Mouse (Mus musculus) heart, embryonic 15.5 days (tissue): Measurements from ENCODE around the gene Alg9. TPM values are rescaled to one million over a fixed set of nuclear protein-coding genes. Genes with fewer than 3 reads are reported as not detected.

Source experiments
- ATAC-seq: fragments of 200-750 bp; cut with Nextera tagmentation; replicated peaks from 2 replicates; pipeline ENCODE4 v1.8.0; 2017; ENCODE audit warnings: low read depth, moderate TSS enrichment; ENCODE audit not compliant: insufficient number of reproducible peaks, insufficient read depth, low FRiP score
- H3K27ac ChIP-seq: fragments of 300-500 bp; sonication (generic); 2 replicates; pipeline ENCODE4 v1.5.1; 2015; ENCODE audit warnings: mild to moderate bottlenecking, inconsistent platforms
- H3K27me3 ChIP-seq: fragments of 300-500 bp; sonication (generic); 2 replicates; pipeline ENCODE4 v1.6.1; 2015; ENCODE audit warnings: inconsistent platforms
- H3K36me3 ChIP-seq: fragments of 300-500 bp; sonication (generic); 2 replicates; pipeline ENCODE4 v1.6.1; 2015; ENCODE audit warnings: mild to moderate bottlenecking, inconsistent platforms
- H3K4me1 ChIP-seq: fragments of 300-500 bp; sonication (generic); replicated peaks from 2 replicates; pipeline ENCODE4 v1.6.1; 2015; ENCODE audit warnings: inconsistent platforms
- H3K4me2 ChIP-seq: fragments of 300-500 bp; sonication (generic); 2 replicates; pipeline ENCODE4 v1.6.1; 2015; ENCODE audit warnings: inconsistent platforms, mild to moderate bottlenecking, moderate library complexity
- H3K4me3 ChIP-seq: fragments of 300-500 bp; sonication (generic); 2 replicates; pipeline ENCODE4 v1.5.1; 2015; ENCODE audit warnings: mild to moderate bottlenecking, inconsistent platforms
- H3K9ac ChIP-seq: fragments of 300-500 bp; sonication (generic); 2 replicates; pipeline ENCODE4 v1.6.1; 2015; ENCODE audit warnings: mild to moderate bottlenecking, inconsistent platforms
- H3K9me3 ChIP-seq: fragments of 300-500 bp; sonication (generic); replicated peaks from 2 replicates; pipeline ENCODE4 v1.6.1; 2016; ENCODE audit warnings: inconsistent platforms
- WGBS: fragments of 180-500 bp; shearing (Covaris S2); methylation state at CpG from one replicate; pipeline ENCODE4 v1.1.7; 2015; ENCODE audit warnings: mixed read lengths; 5-methylcytosine and 5-hydroxymethylcytosine counted together
- polyA plus RNA-seq: library from polyadenylated mRNA; unstranded; fragments of >200 nt; fragmentation: Nextera tagmentation; extraction: Ambion mirVana; gene quantifications from 2 replicates; pipeline ENCODE4 v1.2.1, GENCODE M21; 2015

Gene Alg9
- polyA plus RNA-seq, 1 experiment from 2014 or later = 20.7 TPM

DNA sequence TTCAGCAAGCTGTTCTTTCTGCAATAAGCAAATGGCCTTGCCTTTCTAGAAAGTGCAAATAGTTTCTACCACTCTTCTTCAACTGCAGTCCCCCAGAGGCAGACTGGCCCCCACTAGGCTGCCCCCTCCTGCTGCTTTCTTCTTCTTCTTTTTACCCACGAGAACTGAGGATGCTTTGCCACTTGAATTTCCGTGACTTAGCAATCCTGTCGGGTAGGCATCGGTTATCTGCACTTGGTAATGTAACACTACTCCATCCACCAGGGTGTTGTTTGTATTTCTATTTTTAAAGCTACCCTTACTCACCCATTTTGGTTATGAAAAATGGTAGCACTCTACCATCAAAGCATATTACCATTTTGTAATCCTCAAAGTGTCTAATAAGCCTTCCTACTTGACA lies 115.1 kb downstream of the Alg9 start:
- 61% methylated on average over 4 of the region's 4 CpGs for WGBS
- Histone ChIP-seq H3K36me3 (peaks cover 9% of the 10 kb centered on the region; the same call in 1 of the 2 replicates), H3K4me1 (peaks cover 43% of the 10 kb centered on the region), H3K4me3 (no peak overlapping the region), H3K27me3 (no peaks in the 10 kb centered on the region), H3K4me2 (no peak overlapping the region), H3K27ac (no peak overlapping the region), H3K9me3 (no peaks in the 10 kb centered on the region), H3K9ac (no peak overlapping the region)
- no peak for ATAC-seq

DNA sequence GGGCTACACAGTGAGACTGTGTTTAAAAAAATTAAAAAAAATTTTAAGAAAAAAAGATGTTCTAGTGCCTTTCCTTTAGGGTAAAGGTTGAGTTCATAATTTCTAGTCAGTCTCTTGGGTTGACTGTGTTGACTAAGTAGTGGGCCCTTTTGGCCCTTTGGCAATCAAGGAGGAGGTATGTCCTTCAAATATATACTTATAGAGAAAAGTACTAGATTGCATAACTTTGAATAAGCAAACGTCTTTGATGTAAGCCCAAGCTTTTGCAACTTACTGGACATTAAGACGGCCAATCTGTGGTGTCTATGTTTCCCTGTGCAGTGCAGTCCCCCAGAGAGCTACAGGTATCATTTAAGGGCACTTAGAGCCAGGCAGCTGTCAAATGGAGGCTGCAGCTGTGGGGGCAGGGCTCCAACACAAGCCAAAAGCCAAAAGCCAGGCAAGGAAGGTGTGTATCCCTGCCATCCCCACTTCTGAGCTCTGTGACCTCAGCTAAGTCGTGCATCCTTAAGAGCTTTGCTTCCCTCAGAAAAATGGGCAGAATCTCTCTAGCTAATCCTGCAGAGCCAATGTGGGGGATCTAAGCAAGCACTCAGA lies 115.8 kb downstream of the Alg9 start:
- Histone ChIP-seq H3K9ac (no peak overlapping the region), H3K4me1 (peaks cover 38% of the 10 kb centered on the region), H3K9me3 (no peaks in the 10 kb centered on the region), H3K36me3 (peaks cover 14% of the 10 kb centered on the region; the same call in 1 of the 2 replicates), H3K4me2 (no peak overlapping the region), H3K27ac (no peak overlapping the region), H3K27me3 (no peaks in the 10 kb centered on the region), H3K4me3 (no peak overlapping the region)
- WGBS = 76% methylated on average over 3 of the region's 3 CpGs
- ATAC-seq = no peak

Other genes starting within 250 kb of the Alg9 start
- 82.3 and 83.6 TPM in 2 replicates for gene Pts, start 246.3 kb upstream of the Alg9 start, polyA plus RNA-seq
- 3.1 and 3.4 TPM in 2 replicates for gene Il18, start 220.2 kb upstream of the Alg9 start, polyA plus RNA-seq
- 0.13 and 0.25 TPM in 2 replicates for gene Bco2, start 219.8 kb upstream of the Alg9 start, polyA plus RNA-seq
- gene Tex12, start 213.7 kb upstream of the Alg9 start, polyA plus RNA-seq = not detected in 2 replicates
- 661 and 746 TPM in 2 replicates for gene Sdhd, start 171.2 kb upstream of the Alg9 start, polyA plus RNA-seq
- 216 and 279 TPM in 2 replicates for gene Timm8b, start 171.1 kb upstream of the Alg9 start, polyA plus RNA-seq
- gene Pih1d2, start 157.7 kb upstream of the Alg9 start, polyA plus RNA-seq = 2.1 and 2.6 TPM in 2 replicates
- gene Nkapd1, start 157.6 kb upstream of the Alg9 start, polyA plus RNA-seq = 14.5 and 16.4 TPM in 2 replicates
- gene Dlat, start 115.2 kb upstream of the Alg9 start, polyA plus RNA-seq = 125 and 140 TPM in 2 replicates
- gene Dixdc1, start 35.5 kb upstream of the Alg9 start, polyA plus RNA-seq = 9.1 and 9.2 TPM in 2 replicates
- gene 2310030G06Rik, start 28.5 kb upstream of the Alg9 start, polyA plus RNA-seq = 8.7 and 9.2 TPM in 2 replicates
- gene Cryab, start 23.7 kb upstream of the Alg9 start, polyA plus RNA-seq = 978 and 1,330 TPM in 2 replicates
- 236 and 268 TPM in 2 replicates for gene Hspb2, start 22.7 kb upstream of the Alg9 start, polyA plus RNA-seq
- gene Fdxacb1, start 6.8 kb upstream of the Alg9 start, polyA plus RNA-seq = 7.6 and 10.2 TPM in 2 replicates
- 24.4 and 25.1 TPM in 2 replicates for gene 1110032A03Rik, start 501 bp downstream of the Alg9 start, polyA plus RNA-seq
- gene Ppp2r1b, start 70.3 kb downstream of the Alg9 start, polyA plus RNA-seq = 33.4 and 42.5 TPM in 2 replicates
- gene Sik2, start 234.1 kb downstream of the Alg9 start, polyA plus RNA-seq = 13.7 and 14.9 TPM in 2 replicates